Mouse (Mus musculus) gastrocnemius, postnatal 25 days (tissue): Measurements from ENCODE around the gene Fxyd2. TPM values are rescaled to one million over a fixed set of nuclear protein-coding genes. Genes with fewer than 3 reads are reported as not detected.
A peak's percentile ranks its signal among the peaks of the same experiment; 100 is the strongest.

ENCODE experiments used
- DNase-seq: peaks from one replicate; pipeline ENCODE4 v3.0.0; 2022
- long read RNA-seq, 2 experiments: library from polyadenylated mRNA; stranded (forward); transcript quantifications; one replicate each; pipeline ENCODE4 v2.0.0; 2021
- total RNA-seq, 2 experiments: library from RNA; stranded (reverse); gene quantifications; 1 replicate in 1 of 2; 2 replicates in 1 of 2; pipeline ENCODE4 v1.2.3; 2021

Gene Fxyd2
- total RNA-seq = 1 to 10 TPM; 1.4 to 2.0 TPM
- long read RNA-seq, experiment 1, partial matches to known transcripts = 2 of 2 reads
- long read RNA-seq, experiment 1, other reads (novel, unspliced or antisense) = 0 of 2 reads
- long read RNA-seq, experiment 2, partial matches to known transcripts = 0 of 3 reads
- long read RNA-seq, experiment 2, other reads (novel, unspliced or antisense) = 1 of 3 reads

DNA sequence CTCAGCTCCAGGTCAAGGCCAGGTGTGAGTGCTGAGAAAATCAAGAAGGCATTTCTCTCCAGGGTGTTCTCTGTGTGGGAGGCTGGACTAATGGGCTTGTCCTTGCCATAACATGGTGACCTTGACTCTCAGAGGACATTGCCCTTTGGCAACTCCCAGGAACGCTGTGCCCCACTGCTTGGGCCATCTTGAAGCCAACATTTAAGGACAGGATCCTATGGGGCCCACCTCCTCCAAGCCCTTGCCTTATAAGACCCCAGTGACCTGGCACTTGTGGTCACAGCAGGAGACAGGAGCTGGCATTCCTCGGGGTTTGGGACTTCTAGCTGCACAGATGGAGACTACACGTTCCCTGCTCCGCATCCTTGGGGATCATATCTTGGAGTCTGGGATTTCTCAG lies at the start of gene Fxyd2:
Gene Fxyd2, plus strand, starts transcription at position 236 of the 400 bp plus-strand sequence.
- DNase-seq = no peak

DNA sequence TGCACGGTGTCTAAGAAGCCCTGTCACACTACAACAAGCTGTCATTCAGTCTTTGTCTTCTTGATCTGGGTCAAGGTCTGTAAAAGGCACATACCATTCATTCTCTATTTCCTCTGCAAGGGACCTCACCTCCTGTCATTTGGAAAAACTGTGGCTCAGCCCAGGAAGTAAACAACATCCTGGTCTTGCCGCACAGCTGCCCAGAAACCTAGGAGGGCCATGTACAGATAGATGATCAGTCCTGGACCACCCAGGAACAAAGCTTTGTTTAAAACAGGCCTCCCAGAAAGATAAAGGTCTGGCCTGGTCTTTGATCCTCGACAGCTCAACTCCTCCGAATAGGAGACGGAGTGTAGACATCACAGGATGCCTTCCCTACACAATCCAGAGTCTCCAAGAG lies 49.6 kb upstream of the Fxyd2 start:
- DNase-seq = no peak

DNA sequence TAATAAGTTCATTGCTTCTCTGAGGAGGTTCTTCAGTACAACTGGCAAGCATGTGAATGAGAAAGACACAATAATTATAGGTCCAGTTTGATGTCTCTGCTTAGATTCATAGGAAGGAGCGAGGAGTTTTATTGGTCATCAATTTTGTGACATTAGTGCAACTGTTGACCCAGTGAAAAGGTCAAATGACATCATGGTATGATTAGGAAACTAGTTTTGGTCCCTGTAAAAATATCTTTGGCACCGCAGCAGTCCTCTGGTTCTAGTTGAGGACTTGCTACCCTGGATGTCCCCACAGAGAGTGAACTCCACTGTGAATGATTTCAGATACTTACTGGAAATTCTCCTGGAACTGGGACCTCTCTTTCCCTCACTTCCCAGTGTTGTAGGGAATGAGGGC lies 44.3 kb upstream of the Fxyd2 start:
- no peak for DNase-seq

DNA sequence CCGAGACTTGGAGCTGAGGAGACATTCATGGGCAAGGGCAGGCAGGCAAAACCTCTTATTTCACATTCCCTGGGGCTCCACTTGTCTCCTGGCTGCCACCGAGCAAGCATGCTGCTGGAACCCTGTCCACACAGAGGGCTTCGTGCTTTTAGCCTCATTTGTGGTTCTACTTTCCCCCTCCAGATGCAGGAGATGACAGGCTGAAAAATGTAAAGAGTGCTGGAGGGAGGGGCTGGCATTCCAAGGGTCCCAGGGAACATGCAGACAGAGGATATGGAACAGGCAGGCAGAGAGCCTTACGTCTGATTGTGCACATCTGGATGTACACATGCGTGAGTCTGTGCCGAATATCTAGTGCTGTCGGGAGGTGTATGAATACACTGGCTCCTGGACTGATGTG lies 41.1 kb upstream of the Fxyd2 start:
- no peak for DNase-seq

DNA sequence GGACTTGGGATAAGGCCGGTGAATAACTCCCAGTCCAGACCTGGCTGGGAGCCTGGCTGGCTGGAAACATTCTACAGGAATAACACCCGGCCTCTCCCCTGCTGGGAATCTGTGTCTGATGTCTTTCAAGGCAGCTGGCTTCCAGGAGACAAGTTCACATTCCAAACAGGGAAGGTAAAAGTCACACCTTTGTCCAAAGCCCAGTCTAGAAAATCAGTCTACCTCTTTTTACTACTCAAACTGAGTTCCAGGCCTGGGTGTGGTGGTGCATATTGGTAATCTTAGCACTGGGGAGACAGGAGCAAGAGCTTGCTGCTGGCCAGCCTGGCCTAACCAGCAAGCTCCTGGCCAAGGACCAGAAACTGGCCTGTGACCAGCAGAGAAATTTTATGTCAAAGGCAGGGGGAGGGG lies 37.4 kb upstream of the Fxyd2 start:
- DNase-seq = no peak

DNA sequence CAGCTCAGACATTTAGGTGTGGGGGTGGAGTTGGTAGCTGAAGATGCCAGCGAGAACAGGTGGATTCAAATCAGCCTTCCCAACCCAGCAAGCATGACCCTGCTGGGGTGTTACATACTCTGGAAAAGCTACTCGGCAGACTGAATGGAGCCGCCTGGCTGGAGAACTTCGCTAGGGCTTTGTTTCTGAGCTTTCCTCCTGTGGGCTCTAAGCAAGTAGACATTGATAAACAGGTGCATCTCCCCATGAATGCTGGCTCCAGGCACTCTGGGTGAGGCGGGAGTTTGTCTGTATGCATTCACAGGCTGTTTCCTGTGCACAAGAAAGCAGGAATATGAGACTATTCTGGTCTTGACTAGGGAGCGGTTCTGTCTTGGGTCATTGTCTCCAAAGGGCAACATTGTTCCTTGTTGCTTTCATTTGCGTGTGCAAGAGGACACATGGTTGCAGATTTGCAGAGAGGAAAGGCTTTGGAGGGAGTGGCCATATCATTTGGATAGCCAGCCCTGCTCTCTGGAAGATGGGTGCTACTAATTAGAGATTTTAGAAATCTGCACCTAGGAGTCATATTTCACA lies 35.7 kb upstream of the Fxyd2 start:
- no peak for DNase-seq

DNA sequence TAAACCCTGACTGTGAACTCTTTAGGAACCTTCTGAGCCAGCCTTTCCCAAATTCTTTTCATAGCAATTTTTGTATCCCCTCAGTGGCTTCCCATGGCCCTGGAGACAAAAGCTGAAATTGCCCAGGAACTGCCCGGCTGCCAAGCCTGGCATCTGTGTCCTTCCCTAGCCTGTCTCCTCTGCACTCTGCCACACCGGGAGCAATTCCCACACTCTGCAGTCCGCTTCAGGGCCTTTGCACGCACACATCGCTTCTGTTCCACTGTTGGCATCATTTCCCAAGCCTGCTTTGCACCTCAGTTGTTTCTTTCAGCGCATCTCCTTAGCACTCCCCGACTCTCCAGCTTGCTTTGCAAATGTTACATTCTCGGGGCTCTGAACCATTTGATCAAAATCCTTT lies 31.8 kb upstream of the Fxyd2 start:
- no peak for DNase-seq

DNA sequence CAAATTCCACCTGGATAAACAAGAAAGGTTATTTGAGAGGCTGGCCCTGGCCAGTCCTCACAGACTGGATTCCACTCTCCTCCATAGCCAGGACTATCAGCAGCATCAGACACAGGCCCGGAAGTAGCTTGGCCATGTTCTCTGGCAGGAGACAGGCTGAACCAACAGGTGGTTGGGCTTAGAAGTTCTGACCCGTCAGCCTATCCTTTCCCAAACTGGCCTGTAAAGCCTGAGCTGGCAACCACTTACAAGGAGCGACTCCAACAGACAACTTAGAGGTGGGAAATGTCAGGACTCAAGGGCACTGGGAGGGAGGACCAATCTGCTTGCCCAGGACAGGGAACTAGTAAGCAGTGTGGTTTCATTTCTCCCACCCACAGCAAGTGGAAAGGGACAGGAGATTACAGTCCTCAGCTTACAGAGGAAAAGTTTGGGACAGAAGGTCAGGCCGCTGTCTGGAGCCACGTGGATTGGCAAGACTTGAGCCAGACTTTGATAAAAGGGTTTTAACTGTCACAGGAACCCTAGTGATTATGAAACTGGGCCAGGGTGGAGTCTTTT lies 31.0 kb upstream of the Fxyd2 start:
- DNase-seq = peak; percentile 70

DNA sequence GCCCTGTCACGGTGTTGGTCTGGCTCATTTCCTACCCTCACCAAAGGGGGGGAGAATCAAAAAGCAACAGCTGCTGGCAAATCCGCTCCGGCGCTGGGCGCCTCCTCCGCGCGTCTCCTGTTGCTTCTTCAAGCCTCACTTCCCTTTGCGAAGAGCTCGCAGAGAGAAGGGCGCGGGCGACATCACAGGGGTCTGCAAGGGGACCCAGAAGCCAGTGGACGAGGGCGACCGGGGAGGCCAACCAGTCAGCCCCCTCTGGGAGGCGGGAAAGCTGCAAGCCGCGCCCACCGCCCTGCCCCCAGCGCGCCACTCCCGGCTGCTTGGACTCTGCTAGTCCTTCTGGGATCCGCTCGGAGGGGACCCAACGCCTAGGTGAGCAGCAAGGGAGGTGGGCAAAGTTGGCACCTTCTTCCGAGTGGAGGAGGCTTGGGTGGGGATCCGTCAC lies 29.3 kb upstream of the Fxyd2 start, which contains the start of gene Fxyd6:
Gene Fxyd6, plus strand, starts transcription at position 69 of the 445 bp plus-strand sequence.
- DNase-seq = peak; percentile 54

DNA sequence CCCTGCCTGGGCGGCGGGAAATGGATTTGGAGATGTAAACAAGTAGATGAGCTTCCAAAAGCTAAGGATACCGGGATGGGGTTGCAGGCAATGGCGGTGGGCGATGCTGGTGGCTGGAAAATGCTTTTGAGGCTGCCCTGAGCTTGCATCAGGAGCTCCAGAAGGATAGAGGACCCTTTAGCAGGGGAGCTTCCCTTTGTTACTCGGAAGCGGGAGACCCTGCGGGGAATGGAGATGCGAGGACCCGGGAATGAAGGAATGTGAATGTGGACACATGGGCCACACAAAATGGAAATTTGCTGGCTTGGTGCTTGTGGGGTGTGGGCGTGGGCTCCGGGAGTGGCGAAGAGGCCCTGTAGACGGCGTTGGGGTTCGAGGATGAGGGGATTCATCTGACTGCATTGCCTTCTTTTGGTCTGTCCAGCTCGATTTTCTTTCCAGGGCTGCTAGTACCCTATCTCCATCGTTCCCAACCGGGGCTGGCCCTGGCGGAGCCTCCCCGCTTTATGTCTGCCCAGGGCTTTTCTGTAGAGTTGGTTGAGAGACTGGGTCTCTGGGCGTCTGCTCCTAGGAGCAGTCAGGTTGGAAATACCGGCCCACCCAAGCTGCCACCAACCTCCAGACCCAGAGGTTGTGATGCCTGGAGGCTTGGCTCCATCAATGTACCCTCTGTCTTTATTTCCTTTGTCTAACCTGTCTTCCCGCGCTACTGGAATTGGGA lies 28.7 kb upstream of the Fxyd2 start:
- DNase-seq = no peak

DNA sequence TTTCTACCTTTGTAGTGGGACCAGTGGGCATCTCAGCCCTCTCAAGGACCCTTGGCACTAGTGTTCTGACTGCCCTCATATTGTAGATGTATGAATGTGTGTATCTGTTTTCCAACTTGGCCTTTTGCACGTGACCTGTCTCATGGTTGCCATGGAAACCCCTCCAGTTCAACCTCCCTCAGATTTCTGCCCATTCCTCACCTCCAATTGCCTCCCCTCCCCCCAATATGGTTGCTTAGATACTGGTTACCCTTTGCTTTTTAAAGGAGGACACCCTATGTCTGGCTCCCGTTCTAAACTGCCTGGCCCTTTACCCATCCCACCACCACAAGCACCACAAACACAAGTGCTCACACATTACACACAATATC lies 28.1 kb upstream of the Fxyd2 start:
- DNase-seq = no peak

DNA sequence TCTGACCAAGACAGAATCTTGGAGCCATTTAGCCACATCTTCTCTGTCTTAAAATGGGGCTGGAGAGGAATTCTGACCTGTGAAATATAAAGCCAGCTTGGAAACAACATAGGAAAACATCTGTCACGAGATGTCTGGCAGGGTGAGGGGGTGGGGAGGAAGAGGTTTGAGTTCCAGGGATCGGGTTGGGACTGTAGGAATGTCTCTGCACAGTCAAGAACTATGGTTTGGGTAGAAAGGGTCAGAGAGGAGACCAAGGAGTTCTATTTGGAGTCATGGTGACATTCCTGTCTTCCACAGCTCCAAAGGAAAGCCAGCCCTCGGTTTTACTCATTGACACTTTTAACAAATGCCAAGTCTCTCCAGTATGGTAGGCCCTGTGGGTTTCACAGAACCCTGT lies 25.6 kb upstream of the Fxyd2 start:
- DNase-seq = no peak

DNA sequence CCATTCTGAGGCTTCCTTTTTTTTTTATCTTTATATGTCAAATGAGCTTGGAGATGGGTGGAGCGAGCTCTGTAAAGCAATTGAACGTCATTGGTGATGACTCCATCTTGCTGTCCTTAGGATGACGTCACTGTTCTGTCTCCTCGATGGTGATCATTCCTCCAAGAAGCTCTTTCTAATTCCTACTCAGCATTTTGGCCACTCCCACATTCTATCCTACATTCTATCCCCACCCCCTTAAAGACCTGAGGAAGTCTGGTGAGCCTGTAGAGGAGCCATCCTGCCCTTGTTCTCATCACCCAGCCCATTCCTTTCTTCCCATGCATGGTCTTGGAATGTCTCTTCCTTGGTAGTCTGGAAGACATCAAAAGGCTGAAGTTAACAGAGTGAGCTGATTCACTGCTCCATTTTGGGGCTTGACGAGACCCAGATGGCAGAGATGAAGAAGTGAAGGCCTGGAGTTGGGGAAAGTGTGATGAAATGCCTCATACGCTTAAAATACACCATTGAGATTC lies 24.4 kb upstream of the Fxyd2 start:
- no peak for DNase-seq

DNA sequence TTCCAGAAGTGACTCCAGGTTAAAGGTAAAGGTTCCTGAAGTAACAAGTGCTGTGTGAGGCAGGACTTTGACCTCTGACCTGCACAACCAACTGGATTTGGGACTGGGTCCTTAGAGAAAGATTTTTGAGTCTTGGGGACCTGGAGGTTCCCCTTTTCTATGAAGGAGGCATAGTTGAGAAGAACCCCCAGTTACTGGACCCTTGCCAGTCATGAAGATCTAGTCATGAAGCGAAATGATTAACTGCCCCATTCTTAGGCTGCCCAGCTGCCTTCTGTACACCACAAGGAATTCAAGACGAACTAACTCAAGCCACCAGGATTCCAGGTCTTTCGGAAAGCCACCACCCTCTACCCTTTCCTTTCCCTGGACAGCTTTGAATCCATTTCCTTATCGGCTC lies 23.0 kb upstream of the Fxyd2 start:
- DNase-seq = no peak

DNA sequence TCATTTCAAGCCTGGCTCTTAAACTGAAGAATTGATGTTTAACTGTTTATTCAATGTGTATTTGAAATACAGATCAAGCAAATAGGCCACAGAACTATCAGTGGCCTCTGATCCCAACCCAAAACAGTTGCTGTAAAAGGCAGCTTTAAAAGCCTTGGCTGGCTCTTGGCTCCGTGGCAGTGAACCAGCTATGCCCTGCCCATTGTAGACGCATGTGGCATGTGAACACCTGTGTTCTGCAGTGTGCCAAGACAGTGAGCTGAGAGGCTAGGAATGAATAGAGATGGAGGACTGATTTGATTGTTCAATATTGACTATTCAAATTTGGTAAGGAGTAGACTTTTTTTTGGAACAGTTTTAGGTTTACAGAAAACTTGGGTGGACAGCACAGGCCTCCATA lies 22.6 kb upstream of the Fxyd2 start:
- DNase-seq = no peak

DNA sequence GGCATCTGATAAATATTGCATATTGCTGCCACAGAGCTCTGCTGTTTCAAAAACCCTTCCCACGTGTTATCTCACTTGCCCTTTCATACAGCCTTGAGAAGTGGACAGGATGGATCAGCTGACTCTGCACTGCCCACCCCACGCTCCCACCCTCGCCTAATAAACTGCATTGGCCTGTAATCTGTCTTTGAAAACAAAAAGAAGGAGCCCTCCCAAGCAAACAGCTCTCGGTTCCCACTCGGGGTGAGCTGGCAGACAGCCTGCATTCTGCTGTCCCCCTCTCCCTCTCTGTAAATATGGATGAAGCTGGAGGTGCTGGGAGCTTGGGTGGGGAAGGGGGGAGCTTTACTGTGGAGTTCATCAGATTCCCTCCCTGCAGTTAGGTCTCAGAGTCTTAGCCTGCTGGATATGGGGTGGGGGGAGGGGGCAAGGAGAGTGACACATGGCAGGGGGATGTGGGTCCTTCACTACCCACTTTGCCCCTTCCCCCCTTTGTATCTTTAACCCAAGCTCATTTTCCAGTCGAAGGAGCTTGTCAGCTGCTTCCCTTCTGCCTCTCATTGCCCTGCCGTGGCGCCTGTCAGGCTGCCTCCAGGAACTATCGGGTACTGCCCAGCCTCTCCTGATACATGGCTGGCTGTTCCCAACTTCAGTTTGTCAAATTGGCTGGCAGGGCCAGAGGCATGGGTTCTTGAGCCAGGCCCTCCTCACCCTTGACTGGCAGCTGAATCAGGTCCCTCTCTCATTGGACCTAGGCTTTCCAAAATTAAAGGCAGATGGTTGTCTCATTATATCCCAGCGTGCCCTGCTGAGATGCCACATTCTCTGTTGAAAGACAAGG lies 18.8 kb upstream of the Fxyd2 start:
- DNase-seq = no peak

DNA sequence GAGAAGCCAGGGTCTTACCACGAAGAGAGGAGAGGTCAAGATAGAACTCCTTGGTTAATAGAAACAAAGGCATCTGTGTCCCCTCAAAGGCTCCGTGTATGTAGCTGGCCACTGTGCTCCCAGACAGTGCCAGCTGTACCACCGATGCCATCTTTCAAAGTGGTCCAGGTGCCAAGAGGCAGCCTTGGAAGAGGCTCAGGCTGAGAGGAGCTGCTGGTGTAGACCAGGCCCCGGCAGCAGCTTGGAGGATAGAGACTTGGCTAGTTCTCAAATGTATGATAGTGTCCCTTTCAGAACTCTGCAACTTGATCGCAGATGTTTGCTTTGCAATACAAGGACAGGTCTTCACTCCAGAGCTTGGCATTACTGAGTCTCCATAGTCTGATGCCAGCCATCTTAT lies 17.1 kb upstream of the Fxyd2 start:
- DNase-seq = no peak

DNA sequence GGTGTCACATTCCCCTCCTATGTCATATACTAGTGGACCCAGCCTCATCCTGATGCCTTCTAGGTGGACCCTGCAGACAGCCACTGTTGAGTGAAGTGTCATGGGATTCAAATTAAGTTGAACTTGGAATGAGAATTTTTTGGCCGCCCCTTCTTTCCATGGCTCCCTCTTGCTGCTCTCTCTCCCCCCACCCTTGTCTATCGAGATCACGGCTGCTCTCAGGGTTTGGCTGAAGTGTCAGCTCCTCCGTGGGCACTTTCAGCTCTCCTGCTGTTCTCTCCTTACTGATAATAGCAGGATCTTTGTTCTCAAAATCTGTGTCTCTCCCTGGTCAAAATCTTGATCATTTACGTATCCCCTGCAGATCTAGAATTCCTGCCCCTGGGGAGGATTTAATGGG lies 16.6 kb upstream of the Fxyd2 start:
- no peak for DNase-seq

DNA sequence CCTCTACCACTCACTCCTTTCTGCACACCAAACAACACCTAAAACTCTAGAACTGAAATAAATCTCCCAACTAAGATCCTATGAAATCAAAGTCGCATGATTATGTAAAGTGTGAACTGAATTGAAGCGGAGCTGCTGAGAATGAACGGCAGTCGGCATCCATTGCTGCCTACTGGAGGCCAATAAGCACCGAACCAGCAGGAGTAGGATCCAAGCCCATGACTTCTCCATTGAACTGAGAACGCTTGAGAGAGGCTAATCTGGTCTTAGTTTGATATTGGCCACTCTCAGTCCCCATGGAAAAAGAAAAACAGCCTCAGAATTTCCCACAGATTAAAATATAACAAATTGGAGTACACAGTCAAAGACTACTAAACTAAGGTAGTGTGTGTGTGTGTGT lies 15.6 kb upstream of the Fxyd2 start:
- no peak for DNase-seq

DNA sequence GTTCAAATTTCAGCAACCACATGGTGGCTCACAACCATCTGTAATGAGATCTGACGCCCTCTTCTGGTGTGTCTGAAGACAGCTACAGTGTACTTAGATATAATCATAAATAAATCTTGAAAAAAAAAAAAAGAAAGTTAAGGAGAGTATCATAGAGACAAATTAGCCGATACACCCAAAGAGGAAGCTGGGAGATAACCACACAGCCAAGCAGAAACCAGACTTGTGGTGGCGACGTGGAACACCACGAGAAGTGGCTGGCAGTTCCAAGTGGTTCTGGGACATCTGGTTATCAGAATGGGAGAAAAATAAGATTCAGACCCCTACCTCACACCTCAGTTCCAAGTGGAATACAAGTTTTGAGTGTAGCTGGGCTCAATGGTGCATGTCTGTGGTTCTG lies 12.8 kb upstream of the Fxyd2 start:
- DNase-seq = no peak

DNA sequence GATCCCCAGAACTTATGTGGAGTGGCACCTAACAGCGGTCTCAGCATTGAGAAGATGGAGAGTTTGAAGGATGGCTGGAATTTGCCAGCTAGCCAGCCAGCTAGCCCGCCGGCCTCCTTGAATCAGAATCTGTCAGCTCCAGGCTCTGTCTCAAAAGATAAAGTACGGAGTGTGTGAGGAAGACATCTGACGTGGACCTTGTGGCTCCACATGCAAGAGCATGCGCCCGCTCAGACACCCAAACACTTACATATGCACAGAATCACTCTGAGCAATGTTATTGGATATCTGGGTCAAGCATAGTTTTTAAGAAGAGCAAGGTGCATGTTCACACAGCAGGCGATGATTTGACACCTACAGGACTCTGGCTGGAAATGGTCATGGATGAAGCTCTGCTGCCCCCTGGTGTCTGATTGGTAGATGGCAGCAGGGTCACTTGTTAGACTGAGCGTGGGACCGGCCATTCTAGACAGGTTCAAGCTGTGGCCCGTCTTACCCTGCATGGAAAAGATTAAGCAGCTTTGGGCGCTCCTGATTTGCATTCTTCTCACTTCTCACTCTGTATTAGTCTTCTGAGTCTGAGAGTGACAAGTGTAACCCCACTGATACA lies 11.0 kb upstream of the Fxyd2 start:
- peak; percentile 71 for DNase-seq

DNA sequence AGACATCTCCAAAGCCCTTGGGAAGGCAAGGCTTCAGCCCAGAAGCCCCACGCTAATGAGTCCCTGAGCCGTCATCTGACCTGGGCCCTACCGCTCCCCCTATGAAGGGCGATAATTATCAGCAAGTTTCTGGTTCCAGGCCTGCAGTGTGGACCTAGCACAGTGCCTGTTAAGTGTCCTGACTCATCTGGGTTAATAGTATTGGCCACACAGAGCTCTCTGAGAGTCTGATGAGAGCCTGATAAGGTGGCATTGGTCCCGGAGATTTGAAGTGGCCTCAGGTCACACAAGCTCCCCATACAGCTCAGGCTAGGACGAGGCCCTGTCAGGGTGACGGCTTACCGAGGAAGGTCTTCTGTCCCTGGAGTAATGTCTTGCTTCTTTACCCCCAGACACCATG lies 9.9 kb upstream of the Fxyd2 start:
- no peak for DNase-seq
